Mouse (Mus musculus): Measurements from ENCODE around the gene Pkmyt1.
A peak's percentile ranks its signal among the peaks of the same experiment; 100 is the strongest.

Gene Pkmyt1

GRCm38 (mm10) chr17:23725999-23726757, at the start of gene Pkmyt1:
Gene Pkmyt1 (plus strand): TSS chr17:23726336.
- Histone ChIP-seq H3K36me3 (ENCODE audit: control insufficient read depth, insufficient read depth, low read length, poor library complexity, severe bottlenecking) (no peaks in the 10 kb centered on the region; the same call in 1 of the 2 replicates), H3K27me3 (ENCODE audit: control insufficient read depth, insufficient read depth, low read length, poor library complexity, severe bottlenecking) (no peaks in the 10 kb centered on the region)
- peak; percentile 95 for DNase-seq (ENCODE audit: low read depth, low spot score)

GRCm38 (mm10) chr17:23676473-23677031, 49.6 kb upstream of the Pkmyt1 start:
- peak; percentile 42 for DNase-seq (ENCODE audit: low read depth, low spot score)
- no peaks in the 10 kb centered on the region for H3K36me3 ChIP-seq (ENCODE audit: control insufficient read depth, insufficient read depth, low read length, poor library complexity, severe bottlenecking)
- 0 out of 2 replicates have a peak, but pooled peaks cover 3% of the 10 kb centered on the region for H3K27me3 ChIP-seq (ENCODE audit: control insufficient read depth, insufficient read depth, low read length, poor library complexity, severe bottlenecking)

- DNase-seq (ENCODE audit: low read depth, low spot score), result peak; percentile 90
- 0 out of 2 replicates have a peak, but pooled peaks cover 3% of the 10 kb centered on the region for H3K27me3 ChIP-seq (ENCODE audit: control insufficient read depth, insufficient read depth, low read length, poor library complexity, severe bottlenecking)
- no peaks in the 10 kb centered on the region for H3K36me3 ChIP-seq (ENCODE audit: control insufficient read depth, insufficient read depth, low read length, poor library complexity, severe bottlenecking)
Observed at GRCm38 (mm10) chr17:23677236-23677679, 48.9 kb upstream of the Pkmyt1 start, which contains the start of gene Tnfrsf12a. Gene Tnfrsf12a (minus strand): TSS chr17:23677468.

- peaks cover 5% of the 10 kb centered on the region; the same call in 1 of the 2 replicates for H3K27me3 ChIP-seq (ENCODE audit: control insufficient read depth, insufficient read depth, low read length, poor library complexity, severe bottlenecking)
- no peaks in the 10 kb centered on the region for H3K36me3 ChIP-seq (ENCODE audit: control insufficient read depth, insufficient read depth, low read length, poor library complexity, severe bottlenecking)
- no peak for DNase-seq (ENCODE audit: low read depth, low spot score)
Observed at GRCm38 (mm10) chr17:23679127-23679835, 46.9 kb upstream of the Pkmyt1 start, which contains the start of gene Cldn6. Gene Cldn6 (plus strand): TSS chr17:23679249.

- H3K27me3 ChIP-seq (ENCODE audit: control insufficient read depth, insufficient read depth, low read length, poor library complexity, severe bottlenecking), result peaks cover 5% of the 10 kb centered on the region; the same call in 1 of the 2 replicates
Observed at GRCm38 (mm10) chr17:23680336-23680735, 45.8 kb upstream of the Pkmyt1 start.

GRCm38 (mm10) chr17:23681086-23681485, 45.0 kb upstream of the Pkmyt1 start:
- no peak for DNase-seq (ENCODE audit: low read depth, low spot score)
- no peaks in the 10 kb centered on the region for H3K36me3 ChIP-seq (ENCODE audit: control insufficient read depth, insufficient read depth, low read length, poor library complexity, severe bottlenecking)
- peaks cover 5% of the 10 kb centered on the region; the same call in 1 of the 2 replicates for H3K27me3 ChIP-seq (ENCODE audit: control insufficient read depth, insufficient read depth, low read length, poor library complexity, severe bottlenecking)

More at GRCm38 (mm10) chr17:23680336-23680735, 45.8 kb upstream of the Pkmyt1 start:
- no peaks in the 10 kb centered on the region for H3K36me3 ChIP-seq (ENCODE audit: control insufficient read depth, insufficient read depth, low read length, poor library complexity, severe bottlenecking)
- no peak for DNase-seq (ENCODE audit: low read depth, low spot score)

GRCm38 (mm10) chr17:23682092-23682491, 44.0 kb upstream of the Pkmyt1 start:
- H3K36me3 ChIP-seq (ENCODE audit: control insufficient read depth, insufficient read depth, low read length, poor library complexity, severe bottlenecking), result no peaks in the 10 kb centered on the region
- H3K27me3 ChIP-seq (ENCODE audit: control insufficient read depth, insufficient read depth, low read length, poor library complexity, severe bottlenecking), result peaks cover 5% of the 10 kb centered on the region; the same call in 1 of the 2 replicates
- no peak for DNase-seq (ENCODE audit: low read depth, low spot score)

- H3K36me3 ChIP-seq (ENCODE audit: control insufficient read depth, insufficient read depth, low read length, poor library complexity, severe bottlenecking), result no peaks in the 10 kb centered on the region
- H3K27me3 ChIP-seq (ENCODE audit: control insufficient read depth, insufficient read depth, low read length, poor library complexity, severe bottlenecking), result peaks cover 5% of the 10 kb centered on the region; the same call in 1 of the 2 replicates
- no peak for DNase-seq (ENCODE audit: low read depth, low spot score)
Observed at GRCm38 (mm10) chr17:23682530-23682929, 43.6 kb upstream of the Pkmyt1 start.

GRCm38 (mm10) chr17:23683226-23683625, 42.9 kb upstream of the Pkmyt1 start:
- no peak for DNase-seq (ENCODE audit: low read depth, low spot score)
- Histone ChIP-seq H3K36me3 (ENCODE audit: control insufficient read depth, insufficient read depth, low read length, poor library complexity, severe bottlenecking) (no peaks in the 10 kb centered on the region), H3K27me3 (ENCODE audit: control insufficient read depth, insufficient read depth, low read length, poor library complexity, severe bottlenecking) (peaks cover 5% of the 10 kb centered on the region; the same call in 1 of the 2 replicates)

- no peak for DNase-seq (ENCODE audit: low read depth, low spot score)
- Histone ChIP-seq H3K27me3 (ENCODE audit: control insufficient read depth, insufficient read depth, low read length, poor library complexity, severe bottlenecking) (peaks cover 5% of the 10 kb centered on the region; the same call in 1 of the 2 replicates), H3K36me3 (ENCODE audit: control insufficient read depth, insufficient read depth, low read length, poor library complexity, severe bottlenecking) (no peaks in the 10 kb centered on the region)
Observed at GRCm38 (mm10) chr17:23683856-23684672, 42.1 kb upstream of the Pkmyt1 start, which contains the start of gene Cldn9. Gene Cldn9 (minus strand): TSS chr17:23684026.

- no peak for DNase-seq (ENCODE audit: low read depth, low spot score)
- H3K36me3 ChIP-seq (ENCODE audit: control insufficient read depth, insufficient read depth, low read length, poor library complexity, severe bottlenecking), result no peaks in the 10 kb centered on the region
- H3K27me3 ChIP-seq (ENCODE audit: control insufficient read depth, insufficient read depth, low read length, poor library complexity, severe bottlenecking), result no peaks in the 10 kb centered on the region; the same call in 1 of the 2 replicates
Observed at GRCm38 (mm10) chr17:23694491-23694890, 31.6 kb upstream of the Pkmyt1 start.

- no peak for DNase-seq (ENCODE audit: low read depth, low spot score)
- Histone ChIP-seq H3K36me3 (ENCODE audit: control insufficient read depth, insufficient read depth, low read length, poor library complexity, severe bottlenecking) (no peaks in the 10 kb centered on the region), H3K27me3 (ENCODE audit: control insufficient read depth, insufficient read depth, low read length, poor library complexity, severe bottlenecking) (no peaks in the 10 kb centered on the region; the same call in 1 of the 2 replicates)
Observed at GRCm38 (mm10) chr17:23695801-23696200, 30.3 kb upstream of the Pkmyt1 start.

- Histone ChIP-seq H3K36me3 (ENCODE audit: control insufficient read depth, insufficient read depth, low read length, poor library complexity, severe bottlenecking) (no peaks in the 10 kb centered on the region), H3K27me3 (ENCODE audit: control insufficient read depth, insufficient read depth, low read length, poor library complexity, severe bottlenecking) (no peaks in the 10 kb centered on the region)
- DNase-seq (ENCODE audit: low read depth, low spot score), result no peak
Observed at GRCm38 (mm10) chr17:23699131-23700077, 26.7 kb upstream of the Pkmyt1 start.
